In the genomic region with DNA sequence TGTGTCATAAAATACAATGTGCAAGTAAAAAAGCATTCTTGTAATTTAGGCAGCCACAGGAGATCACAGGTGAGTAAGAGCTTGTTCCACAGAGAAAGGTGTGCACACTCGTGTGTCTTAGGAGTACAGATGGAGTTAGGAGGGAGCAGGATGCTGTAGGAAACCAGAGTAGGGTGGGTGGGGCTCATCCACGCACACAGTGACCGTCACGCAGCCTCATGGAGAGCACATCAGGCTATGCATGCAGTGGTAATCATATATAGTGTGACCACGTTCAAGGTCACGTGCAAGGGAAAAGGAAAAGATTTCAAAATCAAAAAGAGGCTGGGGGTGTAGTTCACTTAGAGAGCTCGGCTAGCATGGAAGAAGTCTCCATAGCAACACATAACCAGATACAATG, we compare ENCODE assay signal across 19 mouse cellular contexts. TPM values are rescaled to one million over a fixed set of nuclear protein-coding genes. Genes with fewer than 3 reads are reported as not detected.
DNase-seq lines count a peak whose midpoint lies in the region; ATAC-seq lines count a peak whose summit lies in the region.
"Had no signal": no experiment of that assay in that cellular context is flagged by ENCODE, and none has a peak within 500 bp of the region (broad histone marks: within the 10 kb centered on the region; RNA-seq: fewer than 3 reads in every experiment).

No protein-coding gene starts in this region.

- ATAC-seq in hindbrain, embryonic 15.5 days (ENCODE audit: low FRiP score, low read depth): peak; percentile 37; the same call in 1 of the 2 replicates
- ATAC-seq in hindbrain, embryonic 11.5 days (ENCODE audit: low FRiP score): no peak
- ATAC-seq in midbrain, embryonic 14.5 days (ENCODE audit: low FRiP score, low TSS enrichment): no peak; the same call in 1 of the 2 replicates
- ATAC-seq: forebrain, embryonic 14.5 days; inflammation-experienced regulatory T-cells, adult 6 months; intestine, postnatal 0 days had no signal

- 70% methylated on average over 7 of the region's 7 CpGs for WGBS in hindbrain, embryonic 15.5 days
- WGBS in hindbrain, embryonic 11.5 days: 89% methylated on average over 7 of the region's 7 CpGs
- WGBS in midbrain, embryonic 14.5 days: 69% methylated on average over 7 of the region's 7 CpGs

- no peaks in the 10 kb centered on the region for H3K9me3 ChIP-seq in hindbrain, embryonic 15.5 days
- H3K9me3 ChIP-seq in hindbrain, embryonic 11.5 days (ENCODE audit: control insufficient read depth, low read length): no peaks in the 10 kb centered on the region
- H3K9me3 ChIP-seq in midbrain, embryonic 14.5 days (ENCODE audit: control insufficient read depth, low read length): no peaks in the 10 kb centered on the region
- H3K9me3 ChIP-seq: embryonic facial prominence, embryonic 13.5 days; heart, embryonic 13.5 days had no signal

- H3K4me3 ChIP-seq in hindbrain, embryonic 15.5 days: no peak overlapping the region
- H3K4me3 ChIP-seq in hindbrain, embryonic 11.5 days (ENCODE audit: low read depth, low read length): no peak overlapping the region
- no peak overlapping the region for H3K4me3 ChIP-seq in midbrain, embryonic 14.5 days (replicated peaks; ENCODE audit: low read depth, low read length)
- H3K4me3 ChIP-seq: embryonic facial prominence, embryonic 13.5 days; heart, adult 2 months; heart, embryonic 13.5 days had no signal

- peak; percentile 64 for DNase-seq in heart, adult 11 months
- no peak for DNase-seq in heart, adult 9 months (ENCODE audit: low spot score in 2 of 2)
- DNase-seq in hindbrain, embryonic 11.5 days (ENCODE audit: low spot score): no peak
- peak; percentile 39 for DNase-seq in midbrain, embryonic 14.5 days
- no peak for DNase-seq in thymus, postnatal 36 days
- no peak for DNase-seq in cerebellum, adult 8-10 months
- DNase-seq: adrenal gland, postnatal 10 days; cerebellum, adult 11-12 months; cerebellum, adult 9-11 months; cerebellum, postnatal 36 days; gastrocnemius, postnatal 10 days; heart, adult 2 months; heart, postnatal 4 days had no signal

- H3K4me1 ChIP-seq in hindbrain, embryonic 15.5 days (replicated peaks): peaks cover 49% of the 10 kb centered on the region
- no peaks in the 10 kb centered on the region for H3K4me1 ChIP-seq in hindbrain, embryonic 11.5 days (replicated peaks; ENCODE audit: control insufficient read depth, insufficient read depth, low read length)
- peaks cover 25% of the 10 kb centered on the region for H3K4me1 ChIP-seq in midbrain, embryonic 14.5 days (ENCODE audit: control insufficient read depth, insufficient read depth, low read length)

- no peaks in the 10 kb centered on the region for H3K36me3 ChIP-seq in hindbrain, embryonic 15.5 days
- no peaks in the 10 kb centered on the region for H3K36me3 ChIP-seq in hindbrain, embryonic 11.5 days (ENCODE audit: control insufficient read depth, insufficient read depth, low read length)
- no peaks in the 10 kb centered on the region for H3K36me3 ChIP-seq in midbrain, embryonic 14.5 days (ENCODE audit: control insufficient read depth, insufficient read depth, low read length)

- H3K4me2 ChIP-seq in hindbrain, embryonic 15.5 days: no peak overlapping the region
- H3K4me2 ChIP-seq in hindbrain, embryonic 11.5 days (replicated peaks; ENCODE audit: low read depth, low read length): no peak overlapping the region
- no peak overlapping the region for H3K4me2 ChIP-seq in midbrain, embryonic 14.5 days (ENCODE audit: low read length)
- H3K4me2 ChIP-seq: embryonic facial prominence, embryonic 13.5 days; heart, embryonic 13.5 days had no signal

- H3K9ac ChIP-seq in hindbrain, embryonic 15.5 days: no peak overlapping the region
- H3K9ac ChIP-seq in hindbrain, embryonic 11.5 days (ENCODE audit: low read depth, low read length): no peak overlapping the region
- no peak overlapping the region for H3K9ac ChIP-seq in midbrain, embryonic 14.5 days (replicated peaks; ENCODE audit: low read length)
- H3K9ac ChIP-seq: embryonic facial prominence, embryonic 13.5 days; heart, embryonic 13.5 days had no signal

- no peak overlapping the region for H3K27ac ChIP-seq in hindbrain, embryonic 15.5 days (replicated peaks)
- H3K27ac ChIP-seq in hindbrain, embryonic 11.5 days (ENCODE audit: low read depth, low read length): no peak overlapping the region
- peak overlapping the region; percentile 57; the same call in 1 of the 2 replicates for H3K27ac ChIP-seq in midbrain, embryonic 14.5 days (replicated peaks; ENCODE audit: low read depth, low read length)
- H3K27ac ChIP-seq: embryonic facial prominence, embryonic 13.5 days; heart, adult 2 months; heart, embryonic 13.5 days had no signal

- H3K27me3 ChIP-seq in hindbrain, embryonic 15.5 days: no peaks in the 10 kb centered on the region
- H3K27me3 ChIP-seq in hindbrain, embryonic 11.5 days (ENCODE audit: control insufficient read depth, insufficient read depth, low read length): no peaks in the 10 kb centered on the region
- H3K27me3 ChIP-seq in midbrain, embryonic 14.5 days (ENCODE audit: control insufficient read depth, insufficient read depth, low read length): no peaks in the 10 kb centered on the region
- H3K27me3 ChIP-seq: embryonic facial prominence, embryonic 13.5 days; heart, embryonic 13.5 days had no signal

RNA-seq across cellular contexts. Expression of a gene that starts 33.2 kb away (rescaled TPM):
- 9.2 and 10.7 TPM in 2 replicates for polyA plus RNA-seq in hindbrain, embryonic 15.5 days (2015; fragmentation: Nextera tagmentation; extraction: Ambion mirVana)
- 20.4 and 30.4 TPM in 2 replicates for polyA plus RNA-seq in hindbrain, embryonic 11.5 days (2014; fragmentation: Nextera tagmentation; extraction: Ambion mirVana)
- 14.0 and 16.0 TPM in 2 replicates for polyA plus RNA-seq in midbrain, embryonic 14.5 days (2014; fragmentation: Nextera tagmentation; extraction: Ambion mirVana)

Comparison
In these comparisons a context has a peak if more than half of its experiments do, and no peak if none do; other contexts are left out.
1. DNase-seq: peak in heart, adult 11 months (single experiment) and midbrain, embryonic 14.5 days (single experiment); none in heart, adult 9 months (0 of 2), hindbrain, embryonic 11.5 days (single experiment), thymus, postnatal 36 days (0 of 2) and cerebellum, adult 8-10 months (single experiment).